ENCODE assay signal across 1 mouse cellular context in genomic region chrX:74273422-74274322, GRCm38 (mm10).
TF ChIP-seq lines count a peak whose summit lies in the region.

No protein-coding gene starts in this region.

TF ChIP-seq in myocyte, 11 proteins besides CTCF, POLR2A, EP300 and RAD21 (continued from another document):
- TF ChIP-seq USF1 (IDR thresholded peaks at IDR 0.05; ENCODE audit: low read depth), result no peak
- no peak for TF ChIP-seq CEBPB (IDR thresholded peaks at IDR 0.05; ENCODE audit: insufficient read depth, poor library complexity, severe bottlenecking)
- no peak for TF ChIP-seq REST (IDR thresholded peaks at IDR 0.05; ENCODE audit: insufficient read depth, insufficient read length)
- TF ChIP-seq POLR2AphosphoS2 (IDR thresholded peaks at IDR 0.05; ENCODE audit: insufficient read length, low read depth), result peak; percentile 82
